Mouse (Mus musculus) adrenal gland, postnatal 14 days (tissue): ENCODE results near the gene Tmem262. TPM values are rescaled to one million over a fixed set of nuclear protein-coding genes. Genes with fewer than 3 reads are reported as not detected.

Source experiments
- DNase-seq: peaks from one replicate; pipeline ENCODE4 v3.0.0; 2021; ENCODE audit warnings: mixed read lengths
- total RNA-seq: library from RNA; stranded (reverse); gene quantifications from 2 replicates; pipeline ENCODE4 v1.2.3, GENCODE M21; 2021

Tmem262 gene
- total RNA-seq, 1 experiment from 2014 or later, result not detected

GRCm38 (mm10) chr19:6061021-6061533, 18.8 kb upstream of the Tmem262 start, which contains the start of gene Znhit2:
Gene Znhit2, plus strand, starts transcription at chr19:6061192.
- peak; percentile 96 for DNase-seq

DNA sequence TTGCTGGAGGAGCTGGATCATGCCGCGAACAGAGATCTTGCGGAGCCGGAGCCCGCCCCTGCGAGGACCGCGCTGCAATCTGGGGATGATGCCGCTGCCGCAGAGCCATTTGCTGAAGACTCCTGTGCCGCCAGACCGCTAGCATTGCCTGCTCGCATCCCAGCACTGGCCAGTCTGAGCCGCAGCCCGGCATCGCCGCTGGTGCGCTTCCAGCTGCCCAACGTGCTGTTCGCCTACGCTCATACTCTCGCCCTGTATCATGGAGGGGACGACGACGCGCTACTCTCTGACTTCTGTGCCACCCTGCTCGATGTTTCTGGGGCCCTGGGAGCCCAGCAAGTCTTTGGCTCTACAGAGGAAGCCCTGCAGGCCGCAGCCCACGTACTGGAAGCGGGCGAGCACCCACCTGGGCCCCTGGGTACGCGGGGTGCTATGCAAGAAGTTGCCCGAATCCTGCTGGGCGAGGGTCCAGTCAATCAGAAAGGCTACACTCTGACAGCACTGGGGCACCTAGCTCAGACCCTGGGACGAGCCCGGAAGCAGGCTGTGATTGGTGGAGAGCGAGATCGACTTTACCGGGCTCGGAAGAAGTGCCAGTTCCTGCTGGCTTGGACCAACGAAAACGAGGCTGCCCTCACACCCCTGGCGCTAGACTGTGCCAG, 18.1 kb upstream of the Tmem262 start:
- DNase-seq, result peak; percentile 79

DNA sequence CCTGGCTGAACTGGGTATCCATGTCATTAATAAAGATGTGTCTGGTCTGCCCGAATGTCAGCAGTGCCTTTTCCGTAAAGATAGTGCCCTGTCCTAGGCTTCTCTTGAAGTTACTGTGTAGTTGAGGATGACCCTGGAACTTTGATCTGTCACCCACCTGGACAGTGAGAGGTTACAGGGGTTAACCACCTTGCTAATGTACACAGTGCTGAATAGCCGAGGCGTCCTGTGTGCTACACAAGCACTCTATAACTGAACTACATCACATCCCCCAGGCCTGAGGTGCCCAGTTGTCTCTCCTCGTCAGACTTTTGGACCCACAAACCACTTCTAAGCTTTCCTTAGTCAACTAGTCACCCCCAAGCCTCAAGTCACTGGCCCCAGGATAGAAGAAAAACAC, 17.4 kb upstream of the Tmem262 start:
- no peak for DNase-seq

DNA sequence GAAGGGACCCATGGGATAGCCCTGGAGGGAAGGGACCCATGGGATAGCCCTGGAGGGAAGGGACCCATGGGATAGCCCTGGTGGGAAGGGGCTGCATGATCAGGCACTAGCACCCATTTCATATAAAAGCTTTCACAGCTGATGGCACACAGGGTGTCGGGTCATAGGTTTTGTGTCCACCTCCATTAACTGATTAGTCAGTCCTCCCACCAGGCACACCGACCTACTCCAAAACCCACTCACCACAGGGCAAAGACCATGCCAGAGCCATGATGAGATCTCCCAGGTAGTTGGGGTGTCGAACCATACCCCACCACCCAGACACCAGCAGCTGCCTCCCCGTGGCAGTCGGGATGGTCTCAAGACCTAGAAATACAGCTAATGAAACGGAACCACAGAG, 16.8 kb upstream of the Tmem262 start:
- DNase-seq, result no peak

DNA sequence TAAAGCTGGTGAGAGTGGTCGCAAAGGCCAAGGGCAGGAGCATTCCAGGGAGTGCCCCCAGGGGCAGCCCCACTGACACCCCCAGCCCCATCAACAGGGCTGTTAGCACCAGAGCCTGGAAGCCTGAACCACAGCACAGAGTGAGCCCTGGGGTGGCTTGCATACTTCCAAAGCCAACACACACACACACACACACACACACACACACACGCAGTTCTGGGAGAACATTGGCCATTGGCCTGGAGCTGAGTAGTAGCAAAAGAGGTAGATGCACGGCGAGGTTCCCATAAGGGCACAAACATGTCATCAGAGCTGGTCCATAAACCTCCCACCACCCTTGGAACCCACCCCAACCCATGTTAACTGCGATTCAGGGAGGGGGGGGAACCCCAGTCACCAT, 13.3 kb upstream of the Tmem262 start:
- DNase-seq, result no peak

DNA sequence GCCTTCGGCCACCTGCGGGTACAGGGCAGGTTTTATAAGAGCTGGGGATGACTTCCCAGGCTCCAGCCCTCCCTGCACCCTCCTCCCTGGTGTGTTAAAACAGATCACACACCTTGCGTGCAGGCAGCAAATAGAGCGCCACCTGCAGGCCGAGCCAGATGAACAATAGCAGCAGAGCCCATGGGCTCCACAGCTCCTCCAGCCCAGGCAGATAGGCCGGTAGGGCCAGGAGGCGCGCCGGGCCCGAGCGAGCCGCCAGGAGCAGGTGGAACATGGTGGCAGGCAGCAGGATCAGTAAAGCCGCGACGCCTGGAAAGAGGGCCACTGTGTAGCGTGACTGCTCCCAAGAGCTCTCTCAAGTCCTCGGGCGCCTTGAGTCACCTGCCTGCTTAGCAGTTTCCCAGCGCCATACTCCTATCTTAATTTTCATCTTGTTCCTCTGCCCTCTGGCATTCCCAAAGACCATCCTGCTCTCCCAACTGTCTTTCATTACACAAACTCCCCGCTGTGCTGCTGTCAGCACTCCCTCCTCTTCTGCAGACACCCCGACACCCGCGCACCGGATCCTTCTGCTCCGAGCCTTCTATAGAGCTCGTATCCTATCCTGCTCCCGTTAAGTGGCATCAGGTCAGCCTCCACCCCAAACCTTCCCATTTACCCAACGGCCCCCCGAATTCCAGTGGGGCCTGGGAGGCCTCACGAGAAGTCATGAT, 12.7 kb upstream of the Tmem262 start:
- peak; percentile 92 for DNase-seq

GRCm38 (mm10) chr19:6067724-6068415, 12.0 kb upstream of the Tmem262 start, which contains the start of gene Tm7sf2:
Gene Tm7sf2, minus strand, starts transcription at chr19:6068373.
- DNase-seq, result peak; percentile 97

GRCm38 (mm10) chr19:6068951-6069350, 10.9 kb upstream of the Tmem262 start:
- DNase-seq, result no peak

DNA sequence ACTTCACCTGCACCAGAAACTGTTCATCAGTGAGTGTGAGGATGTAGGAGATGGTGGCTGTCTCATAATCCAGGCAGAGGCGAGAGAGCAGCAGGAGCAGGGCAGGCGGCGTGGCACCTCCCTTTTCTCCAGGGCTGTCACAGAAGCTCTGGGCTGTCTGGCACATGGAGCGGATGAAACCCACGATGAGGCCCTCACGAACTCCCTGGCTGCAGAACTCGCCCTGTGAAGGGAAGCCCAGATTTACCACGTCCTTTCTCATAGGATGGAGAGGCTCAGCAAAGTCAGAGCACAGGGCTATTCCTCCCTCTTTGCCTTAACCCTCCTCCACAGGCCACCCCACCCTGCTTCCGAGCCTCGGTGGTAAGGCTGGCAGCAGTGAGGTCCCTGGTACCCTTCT, 10.0 kb upstream of the Tmem262 start:
- DNase-seq, result no peak

DNA sequence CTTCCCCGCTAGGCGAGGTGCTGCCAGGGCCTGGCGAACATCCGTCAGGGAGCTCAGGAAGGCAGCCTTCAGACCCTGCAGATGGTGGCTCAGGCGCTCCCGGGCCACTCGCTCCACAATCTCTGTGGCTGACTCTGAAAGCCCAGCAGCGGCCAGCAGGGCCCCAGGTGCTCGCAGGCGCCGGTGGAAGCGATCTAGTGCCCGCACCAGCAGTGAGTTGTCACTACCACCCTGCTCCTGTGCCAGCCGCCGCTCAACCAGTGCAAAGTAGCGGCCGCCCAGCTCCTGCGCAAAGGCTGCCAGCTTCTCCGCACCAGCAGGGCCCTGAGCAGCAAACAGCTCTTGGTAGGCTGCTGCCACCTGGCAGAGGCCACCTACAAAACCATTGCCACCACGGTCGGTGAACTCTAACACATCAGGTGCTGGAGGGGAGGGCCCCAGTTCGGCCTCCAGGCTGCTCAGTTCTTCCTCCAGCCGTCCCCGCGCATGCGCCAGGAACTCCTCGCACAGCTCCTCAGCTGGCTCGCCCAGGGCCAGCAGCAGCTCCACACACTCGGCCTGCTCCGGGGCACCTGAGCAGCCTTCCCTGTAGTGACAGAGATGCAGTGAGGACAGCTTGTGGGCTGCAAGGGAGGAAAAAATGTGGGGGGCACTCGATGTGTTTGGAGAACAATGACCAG, 9.1 kb upstream of the Tmem262 start:
- no peak for DNase-seq

DNA sequence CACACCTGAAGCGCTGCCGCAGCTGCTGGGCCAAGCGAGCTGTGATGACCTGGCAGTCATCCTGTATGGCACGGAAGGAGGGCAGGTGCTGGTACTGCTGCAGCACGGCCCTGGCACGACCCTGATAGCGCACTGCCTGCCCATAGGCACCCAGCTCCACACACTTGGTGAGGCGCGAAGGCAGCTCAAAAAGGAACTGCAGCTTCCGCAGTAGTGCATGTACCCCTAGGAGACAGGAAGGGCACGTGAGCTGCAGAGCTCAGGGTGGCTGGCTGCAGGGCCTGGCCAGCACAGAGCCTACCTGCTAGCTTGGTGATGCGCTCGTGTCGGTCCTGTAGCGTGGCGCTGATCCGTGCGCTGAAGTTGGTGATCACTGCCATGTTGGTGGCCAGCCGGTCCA, 8.6 kb upstream of the Tmem262 start:
- no peak for DNase-seq

DNA sequence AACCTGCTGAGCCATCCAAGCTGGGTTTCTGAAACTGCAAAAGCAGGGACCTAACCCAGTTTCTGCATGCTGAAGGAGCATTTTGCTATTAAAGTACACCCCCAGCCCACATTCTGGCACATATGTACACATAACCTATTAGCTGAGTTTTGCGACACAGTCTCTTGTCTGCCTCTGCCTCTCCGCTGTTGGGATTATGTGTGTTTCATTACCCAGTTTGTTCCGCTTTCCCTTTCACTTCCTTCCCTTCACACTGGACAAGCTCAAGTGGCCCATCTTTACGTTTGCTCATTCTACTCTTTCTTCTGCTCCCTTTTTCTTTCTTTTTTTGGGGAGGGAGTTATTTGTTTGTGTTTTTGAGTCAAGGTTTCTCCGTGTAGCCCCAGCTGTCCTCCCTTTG, 5.9 kb upstream of the Tmem262 start:
- no peak for DNase-seq

DNA sequence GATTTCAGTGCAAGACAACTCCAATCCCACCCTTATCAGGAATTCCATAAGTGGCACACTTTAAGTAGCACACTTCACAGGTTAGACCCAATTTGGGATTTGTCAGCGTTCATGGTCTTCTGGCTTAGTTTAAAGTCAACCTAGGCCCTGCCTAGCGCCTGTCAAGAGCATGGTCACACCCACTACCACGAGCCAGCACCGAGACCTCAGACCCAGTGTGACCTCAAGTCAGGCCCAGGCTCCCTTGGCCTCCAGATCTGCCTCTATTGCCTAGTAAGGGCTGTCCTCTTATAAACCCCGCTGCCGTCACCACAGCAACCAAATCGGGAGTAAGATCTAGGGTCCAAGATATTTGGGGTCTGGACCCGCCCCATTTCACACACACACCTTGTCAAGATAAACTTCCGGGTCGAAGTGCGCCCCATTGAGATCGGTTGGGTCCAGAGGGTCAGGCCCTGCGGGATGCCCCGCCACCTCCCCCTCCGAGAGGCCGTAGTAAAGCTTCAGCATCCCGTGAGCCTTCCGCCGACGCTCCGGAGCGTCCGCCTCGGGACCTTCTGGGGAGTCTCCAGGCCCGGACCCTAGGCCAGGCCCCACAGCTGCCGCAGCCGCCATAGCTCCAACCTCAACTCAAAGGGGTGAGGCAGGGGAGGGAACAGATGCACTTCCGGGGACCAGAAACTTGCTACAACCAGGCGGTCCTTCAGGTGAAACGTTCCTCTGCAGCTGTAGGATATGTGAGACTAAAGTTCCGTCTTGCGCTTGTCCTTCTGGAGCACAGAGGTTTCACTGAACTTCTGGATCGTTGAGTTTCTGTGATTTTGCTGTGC, 3.1 kb upstream of the Tmem262 start, which contains the start of gene Vps51:
Gene Vps51 (minus strand): TSS at position 668 of the 830 bp plus-strand sequence.
- DNase-seq, result peak; percentile 90

DNA sequence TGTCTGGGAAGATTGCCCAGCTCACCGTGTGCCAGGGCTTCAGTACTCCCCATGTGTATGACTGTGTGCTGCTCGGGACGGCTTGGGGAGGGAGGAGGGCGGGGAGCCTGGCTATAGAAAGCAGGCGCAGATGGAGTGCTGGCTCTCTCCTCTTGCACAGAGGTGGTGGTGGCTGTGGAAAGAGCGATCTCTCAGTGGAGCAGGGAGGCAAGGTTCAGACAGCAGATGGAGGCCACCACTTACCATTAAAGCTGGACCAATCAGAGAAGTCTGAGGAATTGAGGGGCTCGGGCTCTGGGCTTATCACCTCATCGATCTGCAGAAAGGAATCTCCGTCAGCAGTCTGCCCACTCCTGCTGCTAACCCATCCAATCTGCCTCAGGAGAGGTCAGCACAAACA, 2.3 kb downstream of the Tmem262 start, which contains the start of gene Gm28374:
Gene Gm28374 (minus strand): TSS at position 101 of the 400 bp plus-strand sequence.
- no peak for DNase-seq

DNA sequence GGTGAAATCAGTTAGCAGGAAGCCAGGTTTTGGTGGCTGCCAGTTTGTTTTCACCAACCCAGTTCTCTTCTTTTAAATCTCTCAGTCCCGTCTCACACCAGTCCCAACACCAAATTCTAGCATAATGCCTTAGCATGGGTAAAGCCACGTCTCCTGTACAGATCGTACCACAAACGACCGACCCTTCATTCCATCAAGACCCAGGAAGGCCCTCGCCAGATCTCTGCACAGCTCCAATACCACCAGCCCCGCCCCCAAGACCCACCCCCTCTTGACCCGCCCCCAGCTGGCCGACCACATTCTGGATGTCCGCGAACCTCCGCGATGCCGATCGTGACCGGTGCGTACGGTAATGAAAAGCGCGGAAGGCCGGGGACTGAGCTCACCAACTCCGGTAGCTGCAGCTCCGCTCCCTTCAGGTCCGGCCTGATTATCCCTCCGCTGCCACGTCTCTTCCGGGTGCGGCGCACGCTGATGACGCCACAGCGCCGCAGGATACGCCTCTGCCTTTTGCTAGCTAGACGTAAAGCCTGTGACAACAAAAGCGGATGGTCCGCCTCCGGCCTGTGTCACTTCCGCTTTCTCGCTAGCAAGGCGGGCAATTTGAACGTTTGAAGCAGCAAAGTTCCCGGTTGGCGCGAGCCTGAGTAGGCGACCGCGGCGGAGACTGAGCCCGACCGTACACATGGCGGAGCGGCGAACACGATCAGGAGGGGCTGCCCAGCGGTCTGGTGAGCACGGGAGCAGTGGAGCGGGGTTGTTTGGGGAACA, 4.8 kb downstream of the Tmem262 start, which contains the start of the genes Zfpl1 and Cdca5:
Gene Zfpl1 (minus strand): TSS at position 479 of the 771 bp plus-strand sequence.
Gene Cdca5 (plus strand): TSS at position 506 of the 771 bp plus-strand sequence.
- peak; percentile 96 for DNase-seq

DNA sequence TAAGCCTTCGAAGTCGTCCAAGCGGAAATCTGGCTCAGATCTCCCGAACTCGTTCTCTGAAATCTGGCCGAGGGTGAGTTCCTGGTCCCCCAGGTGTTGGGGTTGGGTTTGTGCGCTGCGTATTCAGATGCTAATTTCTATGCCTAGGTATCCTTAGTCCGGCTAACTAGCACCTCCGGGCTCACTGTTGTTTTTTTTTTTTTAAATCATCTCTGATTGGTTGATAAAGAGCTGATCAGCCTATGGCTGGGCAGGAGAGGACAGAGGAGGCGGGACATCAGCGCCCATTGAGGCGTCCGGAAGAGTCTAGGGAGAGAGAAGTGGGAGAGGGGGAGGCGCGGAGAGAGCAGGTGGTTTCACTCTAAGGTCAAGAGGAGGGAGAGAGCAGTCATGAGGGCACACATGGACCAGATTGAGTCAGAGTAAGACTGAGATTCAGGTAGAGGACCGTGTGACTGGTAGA, 5.6 kb downstream of the Tmem262 start:
- DNase-seq, result peak; percentile 80

DNA sequence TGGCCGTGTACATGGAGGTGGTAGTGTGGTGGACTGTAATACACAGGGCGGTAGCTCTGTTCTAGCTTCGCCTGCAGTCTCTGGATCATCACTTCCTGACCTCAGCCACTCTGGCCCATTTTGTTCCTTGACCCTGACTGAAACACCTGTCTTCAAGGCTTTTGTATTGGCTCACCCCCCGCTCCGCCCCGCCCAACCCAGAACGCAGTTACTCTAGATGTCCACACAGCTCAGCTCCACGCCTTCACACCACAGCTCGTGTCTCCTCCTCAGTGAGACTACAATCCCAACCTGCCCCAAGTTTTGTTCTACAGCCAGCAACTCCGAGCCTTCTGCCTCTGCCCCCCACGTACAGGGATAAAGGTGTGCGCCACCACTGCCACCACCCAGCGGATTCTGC, 9.0 kb downstream of the Tmem262 start:
- DNase-seq, result no peak

DNA sequence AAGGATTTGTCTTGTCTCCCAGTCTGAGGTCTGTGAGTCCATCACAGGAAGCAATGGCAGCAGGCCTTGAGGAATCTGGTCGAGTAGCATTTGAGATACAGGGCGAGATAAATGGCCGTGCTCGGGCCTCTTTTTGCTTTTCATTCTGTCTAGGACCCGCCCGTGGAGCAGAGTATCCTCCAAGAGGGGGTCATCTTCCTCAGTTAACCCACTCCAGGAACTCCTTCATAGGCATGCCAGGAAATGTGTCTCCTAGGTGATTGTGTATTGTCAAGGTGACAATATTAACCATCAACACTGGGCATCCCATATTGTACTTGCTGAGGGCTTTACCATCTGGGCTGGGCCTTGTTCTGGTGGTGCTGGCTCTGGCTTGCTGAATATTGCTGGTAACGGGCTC, 14.3 kb downstream of the Tmem262 start, which contains the start of gene AC131692.1:
Gene AC131692.1 (plus strand): TSS at position 301 of the 400 bp plus-strand sequence.
- DNase-seq, result no peak

DNA sequence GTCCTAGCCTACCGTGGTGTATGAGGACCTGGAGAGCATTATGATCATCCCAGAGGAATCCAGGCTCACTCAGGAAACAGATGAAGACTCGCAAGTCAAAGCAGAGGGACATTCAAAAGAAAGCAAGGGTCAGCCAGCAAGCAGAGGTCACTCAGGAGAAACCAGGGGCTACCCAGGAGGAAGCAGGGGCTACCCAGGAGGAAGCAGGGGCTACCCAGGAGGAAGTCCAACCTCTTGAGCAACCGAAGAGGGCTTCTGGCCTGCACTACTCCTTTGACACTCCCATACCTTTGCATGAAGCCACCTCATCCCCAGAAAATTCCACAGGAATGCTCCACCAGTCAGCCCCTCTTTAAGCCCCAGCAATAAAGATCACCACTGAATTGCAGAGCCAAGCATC, 18.0 kb downstream of the Tmem262 start:
- DNase-seq, result peak; percentile 45

DNA sequence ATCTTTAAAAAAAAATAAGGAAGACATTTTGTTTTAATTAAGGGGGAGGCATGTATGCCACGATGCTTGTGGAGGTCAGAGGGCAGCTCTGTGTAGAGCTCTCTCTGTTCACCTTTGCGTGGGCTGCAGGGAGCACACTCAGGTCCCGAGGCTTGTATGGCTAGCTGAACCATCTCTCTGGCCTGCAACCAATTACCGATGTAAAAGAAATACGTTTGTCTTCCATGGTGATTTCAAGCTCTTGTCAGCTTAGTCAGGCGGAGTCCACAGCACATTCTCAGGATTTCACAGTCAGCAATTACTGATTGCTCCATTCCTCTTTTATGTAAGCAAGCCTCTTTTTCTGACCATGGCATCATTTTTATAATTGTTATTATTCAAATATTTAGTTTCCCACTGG, 21.4 kb downstream of the Tmem262 start:
- DNase-seq, result no peak
